Mouse (Mus musculus): ENCODE results near the gene Ssmem1. TPM values are rescaled to one million over a fixed set of nuclear protein-coding genes. Genes with fewer than 3 reads are reported as not detected.

The Ssmem1 gene
- polyA plus RNA-seq, 1 experiment from 2014 or later = 0.34 TPM

DNA sequence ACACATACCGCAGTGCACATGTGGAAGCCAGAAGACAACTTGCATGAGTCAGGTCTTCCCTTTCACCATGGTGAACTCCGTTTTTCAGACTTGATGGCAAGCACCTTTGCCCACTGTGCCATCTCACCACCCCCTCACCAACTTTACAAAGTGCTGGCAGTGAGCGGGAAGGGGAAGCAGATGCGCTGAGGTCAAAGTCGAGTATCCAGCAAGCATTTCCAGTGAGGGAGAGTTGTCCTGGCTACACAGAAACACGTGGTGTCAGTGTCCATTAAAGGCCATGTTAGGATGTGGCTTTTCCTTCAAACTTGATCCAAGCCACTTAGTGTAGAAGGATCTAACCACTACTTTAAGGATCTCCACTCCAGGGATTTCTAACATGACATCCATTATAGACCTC is 31.9 kb upstream of the Ssmem1 start:
- Histone ChIP-seq H3K4me1 (replicated peaks) (no peaks in the 10 kb centered on the region), H3K9me3 (no peaks in the 10 kb centered on the region), H3K4me3 (no peak overlapping the region), H3K27ac (no peak overlapping the region), H3K27me3 (ENCODE audit: insufficient read depth, poor library complexity, severe bottlenecking) (no peaks in the 10 kb centered on the region), H3K36me3 (peaks cover 55% of the 10 kb centered on the region)
- no peak for DNase-seq (ENCODE audit: low spot score)
- 89% methylated on average over 6 of the region's 6 CpGs for WGBS

DNA sequence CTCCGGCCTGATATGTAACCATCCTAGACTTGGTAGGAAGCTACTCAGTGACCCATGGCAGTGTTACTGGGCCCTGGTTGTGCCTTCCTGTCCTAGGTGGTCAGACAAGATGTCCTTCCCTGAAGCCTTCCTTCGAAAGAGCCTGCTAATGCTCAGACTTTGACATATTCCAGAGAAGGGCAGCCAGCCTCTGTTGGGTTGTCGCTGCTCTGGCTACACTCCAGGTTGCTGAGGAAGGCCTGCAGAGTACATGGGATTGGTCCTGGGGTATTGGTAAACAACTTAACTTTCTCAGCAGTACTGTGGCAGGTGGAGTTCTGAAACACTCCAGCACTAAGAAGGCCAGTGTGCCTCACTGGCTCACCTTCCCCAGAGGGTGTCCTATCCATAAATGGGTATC is 30.2 kb upstream of the Ssmem1 start:
- WGBS = 95% methylated on average over 3 of the region's 3 CpGs
- H3K36me3 ChIP-seq = peaks cover 71% of the 10 kb centered on the region
- H3K9me3 ChIP-seq = no peaks in the 10 kb centered on the region
- H3K4me3 ChIP-seq = no peak overlapping the region
- H3K4me1 ChIP-seq (replicated peaks) = no peaks in the 10 kb centered on the region
- H3K27me3 ChIP-seq (ENCODE audit: insufficient read depth, poor library complexity, severe bottlenecking) = no peaks in the 10 kb centered on the region
- no peak overlapping the region for H3K27ac ChIP-seq
- DNase-seq (ENCODE audit: low spot score) = no peak

DNA sequence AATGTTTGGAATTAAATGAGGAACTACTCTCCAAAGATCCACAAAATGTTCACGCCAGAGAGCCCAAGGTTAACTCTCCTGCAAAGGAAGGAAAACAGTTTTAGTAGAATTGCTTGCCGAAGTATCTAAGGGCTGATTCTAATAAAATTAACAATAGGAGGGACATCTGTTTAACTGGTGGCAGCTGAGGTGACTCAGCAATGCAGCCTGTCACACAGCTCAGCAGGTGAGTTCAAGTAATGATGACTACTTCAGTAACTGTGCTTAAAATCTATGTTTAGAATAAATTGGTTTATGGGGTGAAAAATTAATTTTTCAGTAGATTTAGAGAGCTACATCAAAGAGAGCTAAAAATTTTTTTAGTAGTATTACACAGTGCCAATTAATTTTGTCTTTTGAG is 26.7 kb upstream of the Ssmem1 start:
- 91% methylated on average over 2 of the region's 2 CpGs for WGBS
- no peaks in the 10 kb centered on the region for H3K4me1 ChIP-seq (replicated peaks)
- H3K27me3 ChIP-seq (ENCODE audit: insufficient read depth, poor library complexity, severe bottlenecking) = no peaks in the 10 kb centered on the region
- H3K4me3 ChIP-seq = no peak overlapping the region
- no peak for DNase-seq (ENCODE audit: low spot score)
- no peaks in the 10 kb centered on the region for H3K9me3 ChIP-seq
- H3K36me3 ChIP-seq = peaks cover 100% of the 10 kb centered on the region
- no peak overlapping the region for H3K27ac ChIP-seq

DNA sequence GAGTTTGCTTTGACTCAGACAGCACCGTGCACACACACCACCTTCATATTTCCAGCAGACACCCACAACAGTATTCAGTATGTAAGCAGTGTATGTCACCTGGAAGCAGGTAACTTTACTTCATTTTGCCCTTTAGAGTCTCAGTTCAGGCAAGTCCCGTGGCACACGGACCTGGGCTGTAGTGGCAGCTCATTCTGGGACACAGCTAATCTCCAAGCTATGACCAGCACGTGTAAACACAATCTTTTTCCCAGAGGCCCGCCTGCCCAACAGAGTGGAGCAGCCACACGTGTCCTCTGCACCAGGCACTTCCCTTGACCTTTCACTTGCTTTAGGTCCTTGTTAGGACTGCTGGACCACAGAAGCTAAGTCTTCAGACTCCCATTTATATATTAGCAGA is 23.1 kb upstream of the Ssmem1 start:
- DNase-seq (ENCODE audit: low spot score) = no peak
- no peak overlapping the region for H3K27ac ChIP-seq
- no peaks in the 10 kb centered on the region for H3K27me3 ChIP-seq (ENCODE audit: insufficient read depth, poor library complexity, severe bottlenecking)
- WGBS = 92% methylated on average over 6 of the region's 6 CpGs
- no peak overlapping the region for H3K4me3 ChIP-seq
- H3K36me3 ChIP-seq = peaks cover 100% of the 10 kb centered on the region
- no peaks in the 10 kb centered on the region for H3K9me3 ChIP-seq
- no peaks in the 10 kb centered on the region for H3K4me1 ChIP-seq (replicated peaks)

DNA sequence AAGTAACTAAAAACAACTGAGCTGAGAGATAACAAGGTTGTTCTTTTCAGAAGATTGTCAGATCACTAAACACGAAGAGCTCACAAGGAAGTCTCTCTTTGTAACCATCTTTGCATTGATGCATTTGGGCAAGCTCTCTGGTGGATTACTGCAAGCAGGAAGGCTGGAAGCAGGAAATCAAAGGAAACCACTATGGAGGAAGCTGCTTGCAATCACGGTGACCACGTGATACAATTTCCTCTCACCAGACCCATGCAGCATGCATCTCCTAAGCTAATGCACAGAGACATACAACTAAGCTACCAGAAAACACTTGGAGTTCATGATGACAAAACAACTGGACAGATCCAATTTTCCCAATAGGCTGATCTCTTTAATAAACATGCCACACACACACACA is 10.6 kb upstream of the Ssmem1 start:
- H3K4me1 ChIP-seq (replicated peaks) = no peaks in the 10 kb centered on the region
- no peaks in the 10 kb centered on the region for H3K27me3 ChIP-seq (ENCODE audit: insufficient read depth, poor library complexity, severe bottlenecking)
- H3K4me3 ChIP-seq = no peak overlapping the region
- no peak overlapping the region for H3K27ac ChIP-seq
- H3K36me3 ChIP-seq = peaks cover 95% of the 10 kb centered on the region
- H3K9me3 ChIP-seq = no peaks in the 10 kb centered on the region
- no peak for DNase-seq (ENCODE audit: low spot score)
- 83% methylated on average over 3 of the region's 3 CpGs for WGBS

DNA sequence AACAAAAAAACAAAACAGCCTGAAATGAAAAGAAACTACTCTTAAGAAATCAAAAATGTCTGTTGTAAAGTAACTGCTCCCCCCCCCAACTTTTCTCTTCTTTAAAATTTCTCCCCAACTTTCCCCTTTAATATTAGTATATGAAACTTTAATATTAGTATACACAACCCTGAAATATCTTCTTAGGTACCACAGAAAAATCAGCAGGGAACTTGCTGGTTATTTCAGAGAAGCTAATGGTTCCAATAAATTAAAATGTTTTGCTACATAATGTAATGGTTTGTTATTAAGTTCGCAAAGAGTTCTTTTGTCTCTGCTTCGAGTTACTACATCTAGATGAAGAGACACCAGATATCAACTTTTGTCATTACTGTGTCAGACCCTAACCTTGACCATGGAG is 825 bp upstream of the Ssmem1 start:
- Histone ChIP-seq H3K4me1 (replicated peaks) (peaks cover 18% of the 10 kb centered on the region), H3K27me3 (ENCODE audit: insufficient read depth, poor library complexity, severe bottlenecking) (no peaks in the 10 kb centered on the region), H3K9me3 (no peaks in the 10 kb centered on the region), H3K4me3 (peak overlapping the region; percentile 63), H3K27ac (peak overlapping the region; percentile 98), H3K36me3 (peaks cover 37% of the 10 kb centered on the region)
- 7% methylated on average over 2 of the region's 2 CpGs for WGBS
- DNase-seq (ENCODE audit: low spot score) = no peak

DNA sequence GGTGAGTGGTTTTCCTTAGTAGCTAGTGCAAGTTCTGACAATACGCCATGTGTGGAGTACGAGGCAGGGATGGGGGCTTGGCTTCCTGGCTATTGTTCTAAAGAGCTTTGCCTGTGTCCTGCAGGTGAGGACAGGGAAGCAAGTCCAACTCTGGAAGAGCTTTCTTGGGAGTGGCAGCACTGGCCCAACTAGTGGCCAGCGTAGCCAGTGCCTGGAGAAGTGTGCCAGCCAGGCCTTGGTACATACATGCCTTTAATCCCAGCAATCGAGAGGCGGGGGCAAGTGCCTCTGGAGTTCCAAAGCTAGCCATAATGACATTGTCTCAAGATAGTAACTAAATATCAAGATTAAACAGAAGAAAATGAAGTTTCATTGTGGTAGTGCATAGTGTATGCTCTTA is 642 bp downstream of the Ssmem1 start:
- Histone ChIP-seq H3K27me3 (ENCODE audit: insufficient read depth, poor library complexity, severe bottlenecking) (no peaks in the 10 kb centered on the region), H3K4me1 (replicated peaks) (peaks cover 29% of the 10 kb centered on the region), H3K4me3 (peak overlapping the region; percentile 63), H3K9me3 (no peaks in the 10 kb centered on the region), H3K27ac (peak overlapping the region; percentile 98), H3K36me3 (peaks cover 24% of the 10 kb centered on the region)
- DNase-seq (ENCODE audit: low spot score) = no peak
- 65% methylated on average over 5 of the region's 5 CpGs for WGBS

DNA sequence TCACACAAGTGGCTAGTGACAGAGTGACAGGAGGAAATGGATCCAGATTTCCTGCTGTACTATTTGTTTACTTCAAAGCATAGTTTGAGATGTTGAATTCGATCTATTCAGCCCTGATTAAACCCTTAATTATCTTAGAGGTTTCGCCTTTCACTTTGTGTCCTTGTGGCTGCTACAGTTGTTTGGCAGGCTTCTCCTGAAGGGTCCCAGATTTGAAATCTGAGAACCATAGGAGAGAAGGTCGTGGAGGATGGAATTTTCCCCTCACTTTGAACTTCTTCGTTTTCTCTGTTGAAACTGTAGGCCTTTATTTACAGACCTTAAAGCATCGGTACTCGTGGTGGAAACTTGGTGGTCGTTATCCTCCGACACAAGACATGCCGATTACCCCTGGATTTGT is 4.6 kb downstream of the Ssmem1 start:
- no peak for DNase-seq (ENCODE audit: low spot score)
- Histone ChIP-seq H3K4me3 (no peak overlapping the region), H3K27me3 (ENCODE audit: insufficient read depth, poor library complexity, severe bottlenecking) (no peaks in the 10 kb centered on the region), H3K9me3 (no peaks in the 10 kb centered on the region), H3K36me3 (no peaks in the 10 kb centered on the region), H3K4me1 (replicated peaks) (peaks cover 26% of the 10 kb centered on the region), H3K27ac (peak overlapping the region; percentile 80)
- WGBS = 32% methylated on average over 9 of the region's 9 CpGs

DNA sequence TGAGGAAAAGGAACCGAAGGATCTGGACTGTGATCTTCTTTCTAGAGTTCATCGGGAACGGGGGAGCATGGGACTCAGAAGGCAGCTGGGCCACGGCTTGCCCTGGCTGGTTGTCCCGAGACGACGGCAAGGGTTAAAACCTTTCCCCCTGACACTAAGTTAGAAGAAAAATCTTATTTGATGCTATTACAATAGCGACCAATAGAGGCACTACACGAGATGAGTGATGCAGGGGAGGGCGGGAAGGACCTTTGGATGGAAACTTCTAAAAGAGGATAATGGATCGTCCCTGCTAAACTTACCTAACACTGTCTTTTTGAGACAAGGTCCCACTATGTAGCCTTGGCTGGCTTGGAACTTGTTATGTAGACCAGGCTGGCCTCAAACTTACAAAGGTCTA is 10.8 kb downstream of the Ssmem1 start:
- Histone ChIP-seq H3K27me3 (ENCODE audit: insufficient read depth, poor library complexity, severe bottlenecking) (no peaks in the 10 kb centered on the region), H3K4me3 (no peak overlapping the region), H3K27ac (no peak overlapping the region), H3K9me3 (no peaks in the 10 kb centered on the region), H3K4me1 (replicated peaks) (peaks cover 13% of the 10 kb centered on the region), H3K36me3 (no peaks in the 10 kb centered on the region)
- 69% methylated on average over 11 of the region's 11 CpGs for WGBS
- DNase-seq (ENCODE audit: low spot score) = no peak

DNA sequence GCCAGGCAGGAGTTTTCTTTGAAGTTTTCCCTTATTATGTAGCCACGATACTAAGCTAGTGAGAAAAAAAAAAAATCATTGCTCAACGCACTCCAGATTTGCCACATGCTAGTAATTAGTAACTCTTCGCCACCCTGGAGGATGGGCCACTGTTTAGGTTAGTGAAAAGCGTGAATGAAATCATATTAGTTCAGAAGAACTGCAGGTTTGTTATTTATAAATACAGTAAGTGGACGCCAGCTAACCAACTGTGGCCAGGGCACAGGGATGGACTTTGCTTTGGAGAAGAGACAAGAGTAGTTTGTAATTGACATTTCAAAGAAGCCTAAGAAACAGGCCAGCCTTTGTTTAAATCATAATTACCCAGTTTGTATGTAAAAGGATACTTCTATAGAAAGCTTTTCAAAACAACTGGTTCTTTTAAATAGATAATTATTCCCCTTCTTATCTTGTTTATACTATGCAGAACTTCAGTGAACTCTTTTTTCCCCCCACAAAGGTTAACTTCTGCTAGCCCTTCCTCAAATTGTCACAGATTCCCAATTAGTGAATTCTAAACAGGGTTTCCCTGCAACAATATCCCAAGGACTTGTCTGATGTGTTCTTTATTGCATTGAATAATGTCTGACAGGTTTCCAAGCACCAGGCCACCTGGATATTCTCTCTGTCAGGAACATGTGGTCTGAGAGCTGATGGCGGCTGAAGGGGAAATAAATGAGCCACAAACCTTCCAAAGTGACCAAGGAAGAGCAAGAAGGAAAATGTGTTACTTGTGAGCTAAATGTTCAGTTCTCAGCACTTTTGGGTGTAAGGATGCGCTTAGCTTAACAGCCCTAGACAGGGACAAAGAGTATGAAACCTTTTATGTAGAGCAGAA is 16.0 kb downstream of the Ssmem1 start:
- Histone ChIP-seq H3K27ac (peak overlapping the region; percentile 94), H3K4me3 (no peak overlapping the region), H3K4me1 (replicated peaks) (peaks cover 51% of the 10 kb centered on the region), H3K36me3 (no peaks in the 10 kb centered on the region), H3K9me3 (no peaks in the 10 kb centered on the region), H3K27me3 (ENCODE audit: insufficient read depth, poor library complexity, severe bottlenecking) (no peaks in the 10 kb centered on the region)
- no peak for DNase-seq (ENCODE audit: low spot score)
- 50% methylated on average over 7 of the region's 7 CpGs for WGBS

DNA sequence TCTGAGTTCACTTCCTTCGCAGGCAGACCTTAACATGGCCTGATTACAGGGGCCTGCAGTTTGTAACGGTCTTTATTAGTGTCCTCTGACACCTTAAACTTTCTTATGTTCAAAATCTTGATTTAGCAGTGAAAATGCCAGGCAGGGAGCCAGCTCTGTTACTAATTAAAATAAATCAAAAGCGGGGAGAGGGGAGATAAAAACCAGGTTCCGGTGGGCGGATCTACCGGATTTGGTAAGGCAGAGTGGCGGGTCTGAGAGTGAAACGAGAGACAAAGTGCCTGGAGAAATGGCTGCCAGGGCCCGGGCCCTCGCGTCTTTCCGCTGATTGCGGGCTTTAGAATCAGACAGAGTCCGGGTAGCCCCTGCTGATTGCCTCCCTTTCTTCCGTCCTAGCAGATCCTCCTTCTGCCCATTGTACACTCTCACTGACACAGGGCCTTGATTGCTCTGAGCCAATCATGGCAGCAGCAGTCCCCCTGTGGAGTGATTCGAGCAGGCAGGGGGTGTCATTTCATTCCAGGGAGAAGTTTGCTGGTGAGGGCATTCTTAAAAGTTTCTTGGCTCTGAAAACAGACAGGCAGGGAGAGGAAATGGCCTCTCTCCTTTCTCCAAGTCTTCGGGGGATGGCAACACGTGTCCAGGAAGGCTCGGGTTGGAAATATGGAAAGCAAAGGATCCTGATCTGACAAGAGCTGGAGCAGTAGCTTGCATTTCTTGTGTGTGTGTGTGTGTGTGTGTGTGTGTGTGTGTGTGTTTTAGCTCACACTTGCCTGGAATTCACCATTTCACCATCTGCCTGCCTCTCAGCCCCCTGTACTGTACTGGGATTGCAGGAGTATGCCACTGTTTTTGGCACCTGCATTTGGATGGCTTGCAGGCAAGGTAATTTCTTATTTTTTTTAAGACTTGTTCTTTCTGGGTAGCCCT is 17.2 kb downstream of the Ssmem1 start:
- WGBS = 12% methylated on average over 19 of the region's 19 CpGs
- H3K4me3 ChIP-seq = peak overlapping the region; percentile 32

DNA sequence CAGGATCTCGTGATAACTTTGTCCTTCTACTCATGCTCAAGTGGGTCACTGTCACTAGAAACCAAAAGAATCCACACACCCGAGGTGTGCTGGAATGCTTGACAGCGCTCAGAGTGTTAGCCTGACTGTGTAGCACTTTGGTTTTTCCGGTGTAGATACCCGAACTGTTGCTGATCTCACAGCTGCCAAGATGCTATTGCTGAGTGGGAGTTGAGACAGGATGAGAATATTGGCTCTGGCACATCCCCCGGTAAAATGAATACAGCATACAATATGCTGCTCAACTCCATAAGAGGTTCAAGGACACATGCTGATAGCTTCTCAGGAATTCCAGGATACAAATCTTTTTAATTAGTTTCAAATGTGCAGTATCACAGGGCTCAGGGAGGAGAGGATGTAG is 19.2 kb downstream of the Ssmem1 start:
- H3K4me3 ChIP-seq = no peak overlapping the region
- 70% methylated on average over 6 of the region's 6 CpGs for WGBS
- peak overlapping the region; percentile 53 for H3K27ac ChIP-seq

More for the DNA sequence above, 17.2 kb downstream of the Ssmem1 start:
- Histone ChIP-seq H3K4me1 (replicated peaks) (peaks cover 51% of the 10 kb centered on the region), H3K27me3 (ENCODE audit: insufficient read depth, poor library complexity, severe bottlenecking) (no peaks in the 10 kb centered on the region), H3K27ac (peak overlapping the region; percentile 94), H3K36me3 (no peaks in the 10 kb centered on the region), H3K9me3 (no peaks in the 10 kb centered on the region)
- peak; percentile 69 for DNase-seq (ENCODE audit: low spot score)

DNA sequence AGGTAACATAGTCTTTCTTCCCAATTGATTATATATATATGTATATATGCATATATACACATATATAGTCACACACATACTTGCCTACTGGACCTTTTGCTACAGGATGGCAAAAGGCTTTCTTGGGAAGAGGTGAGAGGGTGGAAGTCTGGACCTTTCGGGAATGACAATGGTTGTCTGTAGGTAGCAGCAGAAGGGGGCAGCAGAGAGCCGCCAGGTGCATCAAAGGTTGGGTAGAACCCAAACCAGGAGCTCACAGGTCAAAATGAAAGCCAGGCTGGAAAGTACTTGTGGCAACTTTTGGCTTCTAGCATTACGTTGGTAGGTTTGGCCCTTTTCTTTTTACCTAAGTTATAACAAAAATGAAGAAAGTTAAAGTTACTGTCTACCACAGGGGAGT is 25.7 kb downstream of the Ssmem1 start:
- no peaks in the 10 kb centered on the region for H3K9me3 ChIP-seq
- H3K36me3 ChIP-seq = no peaks in the 10 kb centered on the region
- no peak overlapping the region for H3K4me3 ChIP-seq
- H3K27me3 ChIP-seq (ENCODE audit: insufficient read depth, poor library complexity, severe bottlenecking) = no peaks in the 10 kb centered on the region
- peaks cover 12% of the 10 kb centered on the region; the same call in 1 of the 2 replicates for H3K4me1 ChIP-seq (replicated peaks)
- DNase-seq (ENCODE audit: low spot score) = no peak
- no peak overlapping the region for H3K27ac ChIP-seq
- 38% methylated on average over 3 of the region's 3 CpGs for WGBS

More for the DNA sequence above, 19.2 kb downstream of the Ssmem1 start:
- DNase-seq (ENCODE audit: low spot score) = no peak
- Histone ChIP-seq H3K36me3 (no peaks in the 10 kb centered on the region), H3K9me3 (no peaks in the 10 kb centered on the region), H3K27me3 (ENCODE audit: insufficient read depth, poor library complexity, severe bottlenecking) (no peaks in the 10 kb centered on the region), H3K4me1 (replicated peaks) (peaks cover 51% of the 10 kb centered on the region)

Measured in hindbrain, embryonic 10.5 days (tissue).